Mouse (Mus musculus) midbrain, embryonic 16.5 days (tissue): ENCODE measurements around the gene Pomc. TPM values are rescaled to one million over a fixed set of nuclear protein-coding genes. Genes with fewer than 3 reads are reported as not detected.

Source experiments
- ATAC-seq: fragments of 200-750 bp; cut with Nextera tagmentation; 2 replicates; pipeline ENCODE4 v1.8.0; 2017; ENCODE audit warnings: moderate TSS enrichment
- H3K27ac ChIP-seq: fragments of 300-500 bp; sonication (generic); 2 replicates; pipeline ENCODE4 v1.5.1; 2014; ENCODE audit warnings: mild to moderate bottlenecking, low read length, mixed read lengths
- H3K27me3 ChIP-seq: fragments of 300-500 bp; sonication (generic); 2 replicates; pipeline ENCODE4 v1.6.1; 2014; ENCODE audit warnings: low read depth, low read length, mixed read lengths; ENCODE audit not compliant: control insufficient read depth, insufficient read depth
- H3K36me3 ChIP-seq: fragments of 300-500 bp; sonication (generic); 2 replicates; pipeline ENCODE4 v1.6.1; 2014; ENCODE audit warnings: mild to moderate bottlenecking, low read length, moderate library complexity, mixed read lengths; ENCODE audit not compliant: control insufficient read depth, insufficient read depth
- H3K4me1 ChIP-seq: fragments of 300-500 bp; sonication (generic); 2 replicates; pipeline ENCODE4 v1.6.1; 2014; ENCODE audit warnings: mild to moderate bottlenecking, low read length, mixed read lengths; ENCODE audit not compliant: control insufficient read depth, insufficient read depth
- H3K4me2 ChIP-seq: fragments of 300-500 bp; sonication (generic); 2 replicates; pipeline ENCODE4 v1.6.1; 2014; ENCODE audit warnings: mild to moderate bottlenecking, low read length, mixed read lengths
- H3K4me3 ChIP-seq: fragments of 300-500 bp; sonication (generic); 2 replicates; pipeline ENCODE4 v1.5.1; 2014; ENCODE audit warnings: low read depth, mild to moderate bottlenecking, low read length, moderate library complexity, mixed read lengths
- H3K9ac ChIP-seq: fragments of 300-500 bp; sonication (generic); 2 replicates; pipeline ENCODE4 v1.6.1; 2014; ENCODE audit warnings: low read depth, low read length, mixed read lengths
- H3K9me3 ChIP-seq: fragments of 300-500 bp; sonication (generic); replicated peaks from 2 replicates; pipeline ENCODE4 v1.6.1; 2014; ENCODE audit warnings: mild to moderate bottlenecking, low read length, mixed read lengths; ENCODE audit not compliant: control insufficient read depth, poor library complexity, severe bottlenecking
- WGBS: fragments of 180-500 bp; shearing (Covaris S2); extraction: QIAGEN DNeasy Blood & Tissue Kit; methylation state at CpG from one replicate; pipeline ENCODE4 v1.1.7; 2014; 5-methylcytosine and 5-hydroxymethylcytosine counted together
- polyA plus RNA-seq: library from polyadenylated mRNA; unstranded; fragments of >200 nt; fragmentation: Nextera tagmentation; extraction: Ambion mirVana; gene quantifications from 2 replicates; pipeline ENCODE4 v1.2.1, GENCODE M21; 2015

Gene Pomc
- polyA plus RNA-seq, 1 experiment from 2014 or later: 5.2 TPM

DNA sequence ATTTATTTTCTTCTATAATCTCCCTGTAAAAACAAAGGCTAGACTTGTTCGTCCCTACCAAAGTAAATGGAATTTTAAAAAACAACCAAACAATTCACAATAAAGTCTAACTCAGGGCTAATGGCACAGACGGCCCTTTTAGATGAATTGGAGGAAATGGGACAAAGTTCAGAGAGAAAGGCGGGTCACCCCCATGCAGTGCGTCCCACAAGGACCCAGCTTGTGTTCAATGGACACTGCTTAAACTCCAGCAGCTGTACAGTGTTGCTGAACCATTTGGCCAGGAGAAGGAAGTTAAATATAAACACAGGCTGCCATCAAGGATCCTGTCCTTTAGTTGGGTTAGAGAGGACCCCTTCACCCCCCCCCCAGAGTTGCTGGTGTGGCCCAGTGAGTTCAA is 53.0 kb downstream of the Pomc start:
- peaks cover 25% of the 10 kb centered on the region for H3K4me1 ChIP-seq
- 60% methylated on average over 4 of the region's 4 CpGs for WGBS
- H3K36me3 ChIP-seq: no peaks in the 10 kb centered on the region
- H3K27me3 ChIP-seq: no peaks in the 10 kb centered on the region
- H3K27ac ChIP-seq: no peak overlapping the region
- H3K4me3 ChIP-seq: no peak overlapping the region
- 0 out of 2 replicates have a peak, but pooled peaks have one; percentile 40 for ATAC-seq
- no peak overlapping the region for H3K4me2 ChIP-seq
- H3K9me3 ChIP-seq: no peaks in the 10 kb centered on the region
- H3K9ac ChIP-seq: no peak overlapping the region

DNA sequence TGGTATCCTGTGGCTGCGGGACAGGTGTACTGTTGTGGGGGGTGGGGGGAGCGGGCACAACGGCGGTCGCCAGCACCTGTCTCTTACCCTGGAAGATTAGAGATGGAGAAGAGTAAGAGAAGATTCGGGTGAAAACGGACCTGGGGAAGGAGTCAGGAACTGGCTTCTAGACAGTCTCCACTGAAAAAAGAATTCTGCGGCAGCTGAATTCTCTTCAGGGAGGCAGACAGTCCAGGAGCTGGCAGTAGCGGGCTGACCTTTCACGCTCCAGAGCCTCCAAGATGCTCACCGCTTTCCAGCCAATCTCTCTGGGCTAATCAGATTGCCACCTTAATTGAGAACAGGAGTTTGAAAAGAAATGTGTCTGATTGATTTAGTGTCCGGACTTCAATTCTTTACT is 54.0 kb downstream of the Pomc start:
- WGBS: 37% methylated on average over 12 of the region's 12 CpGs

More for the DNA sequence above, 54.0 kb downstream of the Pomc start:
- Histone ChIP-seq H3K4me3 (no peak overlapping the region), H3K9me3 (no peaks in the 10 kb centered on the region), H3K4me2 (no peak overlapping the region), H3K4me1 (peaks cover 25% of the 10 kb centered on the region), H3K36me3 (no peaks in the 10 kb centered on the region), H3K27me3 (no peaks in the 10 kb centered on the region), H3K27ac (peak overlapping the region; percentile 58; the same call in 1 of the 2 replicates), H3K9ac (no peak overlapping the region)
- ATAC-seq: 0 out of 2 replicates have a peak, but pooled peaks have one; percentile 30

Other genes with a start within 250 kb of the Pomc start
- 112 and 125 TPM in 2 replicates for gene Dnmt3a, start 148.9 kb upstream of the Pomc start, polyA plus RNA-seq
- gene Efr3b, start 84.0 kb downstream of the Pomc start, polyA plus RNA-seq: 48.4 and 53.6 TPM in 2 replicates
- gene Dnajc27, start 127.6 kb downstream of the Pomc start, polyA plus RNA-seq: 21.2 and 25.8 TPM in 2 replicates
- gene Adcy3, start 178.2 kb downstream of the Pomc start, polyA plus RNA-seq: 13.5 and 15.5 TPM in 2 replicates